Mouse (Mus musculus): ENCODE results near the gene Prpsap1.
A peak's percentile ranks its signal among the peaks of the same experiment; 100 is the strongest.
"Not testable (repeated sequence)": the region's sequence is repeated elsewhere in the genome, so short reads cannot be mapped to it uniquely, and the experiment has no call there.

Gene Prpsap1

GRCm38 (mm10) chr11:116484261-116484660, 9.7 kb downstream of the Prpsap1 start:
- no peak for DNase-seq

DNA sequence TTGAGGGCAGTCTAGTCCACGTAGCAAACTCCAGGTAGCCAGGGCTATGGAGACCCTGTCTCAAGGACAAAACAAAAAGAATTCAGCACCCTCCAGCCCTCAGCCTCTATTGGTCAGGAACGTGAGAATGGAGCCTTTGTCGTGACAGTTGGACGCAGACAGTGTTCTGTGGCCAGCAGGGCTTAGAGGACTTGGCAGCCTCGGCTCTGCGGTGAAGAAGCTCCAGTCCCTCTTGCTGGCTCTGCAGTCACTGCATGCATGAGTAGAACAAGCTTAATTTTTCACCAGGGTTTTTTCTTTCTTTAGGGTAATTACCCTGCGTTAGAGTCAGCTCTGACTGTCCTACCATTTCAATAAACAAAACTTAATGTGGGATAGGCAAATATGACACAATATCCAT, 12.2 kb downstream of the Prpsap1 start:
- peak; percentile 66 to 72 for DNase-seq

GRCm38 (mm10) chr11:116480975-116481374, 13.0 kb downstream of the Prpsap1 start:
- DNase-seq: peak; percentile 43 to 58

DNA sequence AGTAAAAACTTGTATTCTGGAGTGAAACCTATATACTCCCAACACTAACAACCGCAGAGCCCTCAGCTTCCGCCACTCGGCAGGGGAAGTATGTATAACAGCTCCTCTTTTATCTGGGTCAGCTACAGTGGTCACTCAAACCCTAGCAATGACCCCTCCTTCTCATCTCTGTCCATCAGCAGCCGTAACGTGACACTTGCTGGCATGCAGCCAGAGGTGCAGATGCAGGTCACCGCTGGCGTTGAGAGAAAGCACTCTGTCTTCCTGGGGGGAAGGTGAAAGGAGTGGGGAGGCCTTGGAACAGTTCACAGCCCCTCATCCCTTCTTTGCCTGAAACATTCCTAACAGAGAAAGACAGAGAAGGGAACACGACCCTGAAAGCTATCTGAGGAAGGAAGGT, 14.2 kb downstream of the Prpsap1 start:
- DNase-seq: no peak

DNA sequence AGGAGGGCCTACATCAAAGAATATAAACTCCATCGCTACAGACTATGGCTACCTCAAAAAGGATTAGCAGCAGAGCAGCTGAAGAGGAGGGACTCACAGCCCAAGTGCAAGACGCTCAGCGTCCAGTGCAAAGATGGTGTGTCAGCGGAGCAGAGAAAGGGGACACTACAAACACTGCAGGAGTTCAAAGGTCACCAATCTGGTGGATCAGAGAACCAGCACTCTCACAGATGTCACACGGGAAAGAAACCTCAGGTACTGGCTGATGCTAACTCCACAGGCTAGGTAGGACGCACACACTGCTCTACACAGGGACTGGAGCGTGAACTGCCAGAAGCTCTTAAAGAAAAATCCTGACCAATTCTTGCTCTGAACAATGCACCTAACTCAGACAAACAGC, 15.0 kb downstream of the Prpsap1 start:
- no peak for DNase-seq

- DNase-seq: no peak
These were observed 16.7 kb downstream of the Prpsap1 start for GRCm38 (mm10) chr11:116477160-116477759.

DNA sequence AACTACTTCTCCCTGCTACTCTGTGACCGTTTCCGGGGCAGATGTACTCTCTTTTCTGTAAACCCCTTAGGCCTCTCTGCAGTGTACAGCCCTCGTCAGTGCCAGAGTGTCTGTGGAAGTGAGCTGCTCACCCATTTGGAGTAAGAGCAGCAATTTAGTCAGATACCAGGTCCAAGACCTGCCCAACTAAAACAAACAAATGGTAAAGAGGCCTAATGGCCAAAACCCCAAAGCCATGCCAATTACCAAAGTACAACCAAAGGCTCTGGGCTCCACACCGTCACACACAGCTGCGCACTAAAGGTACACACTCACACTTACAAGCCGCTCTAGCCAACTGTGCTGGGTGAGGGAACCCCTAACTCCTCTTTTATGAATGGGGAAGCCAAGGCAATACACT, 17.3 kb downstream of the Prpsap1 start:
- DNase-seq: no peak

DNA sequence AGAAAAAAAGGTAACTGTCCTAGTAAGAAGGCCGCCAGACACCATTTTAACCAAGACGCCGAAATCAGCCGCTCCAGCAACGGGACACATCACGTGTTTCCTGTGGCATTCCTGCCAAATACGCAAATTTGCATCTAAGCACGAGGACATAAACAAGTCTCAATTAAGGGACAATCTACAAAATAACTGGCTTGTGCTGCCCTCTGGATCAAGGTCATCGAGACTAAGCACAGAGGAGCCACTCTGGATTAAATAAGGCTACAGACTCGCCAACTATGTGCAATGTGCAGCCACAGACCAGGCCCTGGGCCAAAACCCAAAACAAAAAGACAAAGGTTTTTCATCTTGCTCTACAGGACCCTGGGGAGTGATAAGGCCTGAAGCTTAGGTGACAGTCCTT, 18.0 kb downstream of the Prpsap1 start:
- no peak for DNase-seq

- DNase-seq: no peak
These were observed 21.7 kb downstream of the Prpsap1 start for GRCm38 (mm10) chr11:116472275-116472674.

DNA sequence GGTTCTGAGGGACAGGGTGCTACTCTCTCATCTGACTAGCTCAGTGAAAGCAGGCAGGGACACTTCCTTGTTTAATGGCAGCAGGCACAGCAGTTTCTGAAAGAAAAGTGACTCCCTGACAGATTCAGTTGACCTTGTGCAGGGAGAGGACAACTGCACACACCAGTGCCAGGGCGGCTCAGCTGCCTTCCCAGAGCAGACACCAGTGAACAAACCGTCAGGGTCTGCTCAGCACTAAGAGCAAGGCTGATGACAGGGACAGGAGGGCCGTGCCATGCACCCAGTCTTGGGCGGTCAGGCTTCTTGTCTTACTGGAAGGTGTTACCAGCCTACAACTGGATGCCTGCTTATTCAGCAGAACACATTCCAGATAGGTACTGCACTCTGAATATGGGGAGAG, 23.1 kb downstream of the Prpsap1 start:
- DNase-seq: no peak

GRCm38 (mm10) chr11:116470249-116470648, 23.8 kb downstream of the Prpsap1 start:
- no peak for DNase-seq

DNA sequence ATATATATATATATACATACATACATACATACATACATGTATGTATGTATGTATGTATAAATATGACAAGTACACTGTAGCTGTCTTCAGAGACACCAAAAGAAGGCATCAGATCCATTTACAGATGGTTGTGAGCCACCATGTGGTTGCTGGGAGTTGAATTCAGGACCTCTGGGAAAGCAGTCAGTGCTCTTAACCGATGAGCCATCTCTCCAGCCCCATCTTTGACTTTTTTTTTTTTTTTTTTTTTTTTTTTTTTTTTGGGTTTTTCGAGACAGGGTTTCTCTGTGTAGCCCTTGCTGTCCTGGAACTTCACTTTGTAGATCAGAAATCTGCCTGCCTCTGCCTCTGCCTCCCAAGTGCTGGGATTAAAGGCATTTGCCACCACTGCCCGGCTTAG, 25.7 kb downstream of the Prpsap1 start:
- DNase-seq: not testable (repeated sequence)

DNA sequence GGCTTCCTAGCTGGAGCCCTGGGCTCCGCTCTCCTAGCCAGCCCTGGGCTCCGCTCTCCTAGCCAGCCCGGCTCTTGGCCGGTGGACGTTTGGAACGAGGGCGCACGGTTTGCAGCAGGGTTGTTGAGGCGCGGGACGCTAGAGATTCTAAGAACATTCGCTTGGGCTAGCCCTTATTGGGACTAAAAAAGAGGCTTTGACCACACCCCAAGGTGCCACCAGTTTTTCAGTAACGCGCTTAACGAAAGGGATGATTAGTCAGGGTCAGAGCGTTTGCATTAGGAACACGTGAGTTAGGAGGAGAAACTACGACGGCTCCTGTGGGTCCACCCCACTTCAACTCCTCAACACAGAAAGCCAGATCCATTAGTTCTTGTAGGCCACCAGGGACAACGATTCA, 27.9 kb downstream of the Prpsap1 start, which contains the start of gene Qrich2:
Gene Qrich2, minus strand, starts transcription at position 101 of the 400 bp plus-strand sequence.
- DNase-seq: no peak

GRCm38 (mm10) chr11:116463833-116464232, 30.2 kb downstream of the Prpsap1 start:
- DNase-seq: peak; percentile 86 to 92

GRCm38 (mm10) chr11:116463338-116463737, 30.7 kb downstream of the Prpsap1 start:
- DNase-seq: no peak

- DNase-seq: no peak
These were observed 34.2 kb downstream of the Prpsap1 start for GRCm38 (mm10) chr11:116459786-116460185.

GRCm38 (mm10) chr11:116456234-116456633, 37.8 kb downstream of the Prpsap1 start:
- no peak for DNase-seq

DNA sequence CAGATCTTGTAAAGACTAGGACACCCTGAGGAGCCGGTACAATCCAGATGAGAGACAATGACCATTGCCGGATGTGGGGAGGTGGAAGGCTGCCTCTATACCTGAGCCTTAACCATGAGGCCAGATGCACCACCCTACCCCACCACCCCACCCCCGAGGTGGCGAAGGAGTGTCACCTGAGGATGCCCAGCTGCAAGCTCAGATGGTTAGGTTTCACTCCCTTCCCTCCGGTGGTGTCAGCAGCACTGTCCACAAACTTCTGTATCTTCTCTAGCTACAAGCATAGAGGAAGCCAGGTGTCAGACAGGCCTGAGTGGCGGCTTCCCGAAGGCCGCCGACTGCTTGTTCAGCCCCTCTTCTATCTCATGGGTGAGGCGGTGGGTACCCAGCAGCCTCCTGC, 40.1 kb downstream of the Prpsap1 start:
- DNase-seq: no peak

GRCm38 (mm10) chr11:116449341-116449740, 44.7 kb downstream of the Prpsap1 start:
- DNase-seq: peak; percentile 51 to 62

DNA sequence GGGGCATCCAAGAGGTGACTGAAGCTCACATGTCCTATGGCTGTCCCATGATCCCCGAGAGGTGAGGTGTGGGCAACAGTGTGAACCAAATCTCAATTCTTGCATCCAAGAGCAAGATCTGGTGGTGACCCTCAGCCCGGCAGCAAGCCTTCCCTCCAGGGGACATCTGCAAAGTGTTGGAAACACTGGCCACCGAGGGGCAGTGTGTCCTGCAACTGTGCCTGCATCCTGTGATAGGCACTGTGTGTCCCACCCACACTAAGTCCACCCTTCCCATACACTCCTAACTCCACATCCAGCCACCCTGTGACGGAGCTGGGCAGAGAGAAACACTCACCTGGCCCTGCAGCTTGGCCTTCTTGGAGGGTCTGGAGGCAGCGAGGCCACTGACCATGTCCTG, 46.2 kb downstream of the Prpsap1 start:
- no peak for DNase-seq

GRCm38 (mm10) chr11:116446308-116446887, 47.6 kb downstream of the Prpsap1 start:
- DNase-seq: peak in 1 of 2 experiments; percentile 22

GRCm38 (mm10) chr11:116445596-116446307, 48.2 kb downstream of the Prpsap1 start:
- DNase-seq: peak; percentile 97 to 99

GRCm38 (mm10) chr11:116443935-116444334, 50.1 kb downstream of the Prpsap1 start:
- no peak for DNase-seq

DNA sequence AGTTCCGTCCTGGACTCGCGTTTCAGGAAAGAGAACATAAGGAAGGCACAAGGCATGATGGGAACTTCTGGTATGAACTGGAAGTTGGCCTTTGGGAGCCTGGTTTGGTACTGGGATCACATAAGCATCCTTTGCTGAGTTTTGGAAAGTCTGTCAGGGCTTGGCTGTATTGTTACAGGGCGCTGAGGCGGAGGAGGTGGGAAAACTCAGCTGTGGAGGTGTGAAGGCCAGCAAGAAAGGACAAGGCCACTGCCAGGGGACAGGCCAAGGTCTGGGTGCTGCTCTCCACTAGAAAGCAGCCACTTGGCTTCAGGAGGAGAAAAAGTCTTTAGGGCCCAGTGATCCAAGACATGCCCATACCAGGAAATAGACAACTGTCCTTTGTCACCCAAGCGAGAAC, 50.7 kb downstream of the Prpsap1 start:
- DNase-seq: no peak

Measured in cerebellum, postnatal 14 days (tissue).